Mouse (Mus musculus) erythroblast, embryonic 14.5 days (primary cell): ENCODE data around the gene Tmcc1. TPM values are rescaled to one million over a fixed set of nuclear protein-coding genes. Genes with fewer than 3 reads are reported as not detected.

Experiments
- H3K27me3 ChIP-seq: 2 replicates; pipeline ENCODE4 v1.6.1; 2012; ENCODE audit warnings: inconsistent platforms; ENCODE audit not compliant: control insufficient read depth
- H3K36me3 ChIP-seq: 2 replicates; pipeline ENCODE4 v1.6.1; 2012; ENCODE audit warnings: mild to moderate bottlenecking, inconsistent platforms; ENCODE audit not compliant: control insufficient read depth
- H3K4me1 ChIP-seq: 2 replicates; pipeline ENCODE4 v1.6.1; 2012; ENCODE audit warnings: inconsistent platforms; ENCODE audit not compliant: control insufficient read depth
- H3K4me3 ChIP-seq: replicated peaks from 2 replicates; pipeline ENCODE3; 2012; ENCODE audit warnings: moderate library complexity, mild to moderate bottlenecking, inconsistent platforms
- H3K9me3 ChIP-seq: 2 replicates; pipeline ENCODE4 v1.6.1; 2012; ENCODE audit warnings: low read length, inconsistent platforms, mixed read lengths; ENCODE audit not compliant: control insufficient read depth
- GATA1 ChIP-seq: IDR thresholded peaks from 2 replicates; pipeline ENCODE4 v1.6.1; 2012; ENCODE audit warnings: low read length, inconsistent platforms, mixed read lengths
- TAL1 ChIP-seq: IDR thresholded peaks from 3 replicates; pipeline ENCODE4 v1.6.1; 2012; ENCODE audit warnings: low read length, inconsistent platforms, mixed read lengths
- polyA plus RNA-seq: library from polyadenylated mRNA; stranded (reverse); fragments of >175 nt; gene quantifications from 2 replicates; pipeline ENCODE4 v1.2.3, GENCODE M21; 2012

Gene Tmcc1
- polyA plus RNA-seq, 1 experiment, result 0.06 TPM

DNA sequence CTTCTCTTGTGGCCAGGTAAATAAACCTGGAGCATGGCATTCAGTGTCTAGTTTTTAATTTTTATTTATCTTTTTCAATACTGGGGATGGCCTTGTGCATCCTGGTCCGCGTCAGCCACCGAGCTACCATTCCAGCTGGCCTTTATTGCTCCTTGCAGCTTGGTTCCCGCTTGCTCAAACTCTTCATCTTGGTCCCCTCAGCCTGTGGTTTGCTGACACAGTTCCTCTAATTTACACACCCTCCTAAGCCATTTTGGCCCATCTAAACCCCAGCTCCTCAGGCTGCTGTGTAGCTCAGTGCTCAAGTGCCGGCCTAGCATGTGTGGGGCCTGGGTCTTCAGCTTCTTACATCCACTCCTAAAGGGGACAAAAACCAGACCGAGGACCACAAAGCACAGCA is 179.2 kb downstream of the Tmcc1 start:
- Histone ChIP-seq H3K9me3 (no peaks in the 10 kb centered on the region), H3K4me1 (no peaks in the 10 kb centered on the region), H3K4me3 (no peak overlapping the region), H3K36me3 (no peaks in the 10 kb centered on the region), H3K27me3 (no peaks in the 10 kb centered on the region)
- no peak for TF ChIP-seq TAL1
- TF ChIP-seq GATA1, result no peak

DNA sequence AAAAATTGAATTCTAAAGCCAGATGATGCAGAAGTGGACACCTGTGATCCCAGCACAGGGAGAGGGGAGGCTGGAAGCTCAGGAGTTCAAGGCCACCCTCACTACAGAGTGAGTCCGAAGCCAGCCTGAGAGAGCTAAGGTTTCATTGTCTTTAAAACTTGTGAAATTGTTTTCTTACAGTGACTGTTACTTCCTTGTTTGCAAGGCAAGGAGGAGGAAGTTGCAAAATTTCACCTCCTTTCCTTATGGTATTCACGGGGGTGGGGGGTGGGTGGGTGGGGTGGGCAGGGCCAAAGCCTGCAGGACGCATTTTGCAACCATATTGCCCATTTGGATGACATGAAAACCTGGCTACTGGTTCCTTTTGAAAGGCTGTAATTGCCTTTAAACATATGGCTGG is 179.6 kb downstream of the Tmcc1 start:
- no peaks in the 10 kb centered on the region for H3K4me1 ChIP-seq
- no peak overlapping the region for H3K4me3 ChIP-seq
- H3K36me3 ChIP-seq, result no peaks in the 10 kb centered on the region
- no peaks in the 10 kb centered on the region for H3K27me3 ChIP-seq
- no peak for TF ChIP-seq TAL1
- no peak for TF ChIP-seq GATA1
- no peaks in the 10 kb centered on the region for H3K9me3 ChIP-seq

DNA sequence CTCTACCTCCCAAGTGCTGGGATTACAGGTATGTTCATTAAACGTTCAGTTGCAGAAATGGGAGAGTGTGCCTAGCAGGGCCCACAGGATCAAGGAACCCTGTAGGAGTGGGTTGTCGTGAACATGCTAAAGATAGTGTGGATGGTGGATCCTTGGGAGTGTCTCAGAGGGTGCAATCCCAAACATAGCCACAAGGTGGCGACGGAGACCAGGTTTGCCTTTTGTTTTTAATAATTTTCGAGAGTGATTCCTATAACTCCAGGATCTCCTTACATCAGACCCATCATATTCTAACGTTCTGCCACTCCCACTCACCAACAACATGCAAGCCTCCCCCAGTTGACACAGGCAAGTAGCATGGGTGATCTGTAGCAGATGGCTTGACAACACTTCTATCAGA is 182.7 kb downstream of the Tmcc1 start:
- no peak overlapping the region for H3K4me3 ChIP-seq
- H3K9me3 ChIP-seq, result no peaks in the 10 kb centered on the region
- no peaks in the 10 kb centered on the region for H3K36me3 ChIP-seq
- TF ChIP-seq TAL1 (no peak), GATA1 (no peak)
- H3K27me3 ChIP-seq, result peaks cover 4% of the 10 kb centered on the region
- H3K4me1 ChIP-seq, result peaks cover 2% of the 10 kb centered on the region; the same call in 1 of the 2 replicates

DNA sequence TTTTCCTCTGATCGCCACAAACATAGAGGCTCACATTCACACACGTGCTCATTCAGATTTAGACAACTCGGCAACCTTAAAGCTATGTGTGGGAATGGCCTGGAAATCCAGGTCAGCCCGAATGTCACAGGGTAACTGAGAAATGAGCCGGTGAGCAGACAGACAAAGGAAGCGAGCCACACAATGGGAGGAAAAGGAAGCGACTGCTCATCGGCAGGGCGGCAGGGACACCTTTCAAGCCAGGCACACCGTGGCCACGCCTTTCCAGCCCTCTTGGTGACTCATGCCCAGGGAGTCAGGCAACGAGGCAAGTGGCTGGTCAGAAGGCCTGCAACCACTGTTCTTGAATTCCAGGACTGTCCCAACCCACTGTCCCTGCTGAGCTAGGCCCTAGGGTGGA is 183.9 kb downstream of the Tmcc1 start:
- Histone ChIP-seq H3K27me3 (peaks cover 4% of the 10 kb centered on the region), H3K9me3 (no peaks in the 10 kb centered on the region), H3K36me3 (no peaks in the 10 kb centered on the region), H3K4me1 (peaks cover 3% of the 10 kb centered on the region), H3K4me3 (no peak overlapping the region)
- TF ChIP-seq GATA1 (no peak), TAL1 (no peak)

DNA sequence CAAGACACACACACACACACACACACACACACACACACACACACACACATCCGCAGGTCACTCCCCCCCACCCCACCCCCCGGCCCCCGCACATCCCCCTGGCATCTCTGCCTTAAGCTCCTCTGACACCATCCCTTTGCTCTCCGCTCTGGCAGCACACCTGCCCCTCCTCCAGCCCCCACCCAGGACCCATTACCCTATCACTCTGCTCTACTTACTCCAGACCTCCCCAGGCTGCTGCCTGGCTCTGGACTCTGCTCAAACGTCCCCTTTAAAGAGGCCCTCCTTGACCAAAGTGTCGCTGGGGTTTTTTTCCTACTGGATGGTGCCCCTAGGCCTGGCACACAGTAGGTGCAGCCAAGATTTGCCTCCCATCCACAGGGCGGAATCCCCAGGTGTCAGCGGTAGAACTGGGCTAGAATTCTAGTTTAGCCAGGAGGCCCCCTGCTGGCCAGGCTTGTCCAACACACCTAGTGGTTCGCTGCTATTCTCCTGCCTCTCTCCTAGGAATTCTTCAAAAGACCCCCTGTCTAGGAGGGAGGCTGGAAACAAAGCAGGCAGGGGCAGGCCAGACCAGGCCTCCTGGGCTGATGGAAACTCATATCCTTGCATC is 185.6 kb downstream of the Tmcc1 start:
- TF ChIP-seq TAL1 (no peak), GATA1 (no peak)
- H3K4me1 ChIP-seq, result peaks cover 17% of the 10 kb centered on the region
- H3K4me3 ChIP-seq, result no peak overlapping the region

DNA sequence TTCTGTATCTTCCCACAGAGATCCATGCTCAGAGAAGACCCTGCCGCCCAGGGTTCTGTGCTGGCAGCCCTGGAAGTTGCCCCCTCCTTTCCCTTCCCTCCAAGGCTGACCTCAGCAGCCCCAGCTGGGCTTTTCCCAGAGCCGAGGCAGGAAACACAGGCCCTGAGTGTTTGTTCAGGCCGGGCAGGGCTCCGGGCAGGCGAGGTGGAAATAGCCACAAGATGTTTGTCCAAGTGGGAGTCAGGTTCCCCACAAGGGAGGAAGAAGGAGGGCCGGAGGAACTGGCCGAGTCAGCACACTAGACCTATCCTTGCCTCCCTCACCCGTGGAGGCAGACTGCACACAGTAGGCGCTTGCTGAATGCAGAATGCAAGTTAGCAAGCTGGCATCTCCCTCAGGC is 186.6 kb downstream of the Tmcc1 start:
- TF ChIP-seq GATA1 (no peak), TAL1 (no peak)
- Histone ChIP-seq H3K36me3 (no peaks in the 10 kb centered on the region), H3K4me3 (no peak overlapping the region), H3K27me3 (peaks cover 4% of the 10 kb centered on the region), H3K4me1 (peaks cover 20% of the 10 kb centered on the region), H3K9me3 (no peaks in the 10 kb centered on the region)

More for the DNA sequence above, 185.6 kb downstream of the Tmcc1 start:
- Histone ChIP-seq H3K9me3 (no peaks in the 10 kb centered on the region), H3K36me3 (no peaks in the 10 kb centered on the region), H3K27me3 (peaks cover 4% of the 10 kb centered on the region)

DNA sequence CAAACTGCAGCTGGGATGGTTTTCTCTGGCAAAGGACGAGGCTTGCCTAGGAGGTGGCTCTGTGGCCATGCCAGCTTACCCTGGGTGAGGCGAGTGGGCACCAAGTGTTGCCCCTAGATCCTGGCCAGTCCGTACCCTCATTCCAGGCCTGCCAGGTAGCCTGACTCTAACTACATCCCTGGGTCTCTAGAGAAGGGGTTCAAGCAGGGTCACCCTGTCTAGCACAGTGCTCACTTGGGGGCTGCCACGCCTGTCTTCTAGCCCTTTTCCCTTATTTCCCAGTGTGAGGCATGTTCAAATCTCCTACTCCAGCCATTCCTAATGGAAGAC is 187.4 kb downstream of the Tmcc1 start:
- H3K27me3 ChIP-seq, result peaks cover 4% of the 10 kb centered on the region
- H3K4me1 ChIP-seq, result peaks cover 20% of the 10 kb centered on the region
- no peak overlapping the region for H3K4me3 ChIP-seq
- no peaks in the 10 kb centered on the region for H3K9me3 ChIP-seq
- no peaks in the 10 kb centered on the region for H3K36me3 ChIP-seq
- TF ChIP-seq GATA1 (no peak), TAL1 (no peak)

DNA sequence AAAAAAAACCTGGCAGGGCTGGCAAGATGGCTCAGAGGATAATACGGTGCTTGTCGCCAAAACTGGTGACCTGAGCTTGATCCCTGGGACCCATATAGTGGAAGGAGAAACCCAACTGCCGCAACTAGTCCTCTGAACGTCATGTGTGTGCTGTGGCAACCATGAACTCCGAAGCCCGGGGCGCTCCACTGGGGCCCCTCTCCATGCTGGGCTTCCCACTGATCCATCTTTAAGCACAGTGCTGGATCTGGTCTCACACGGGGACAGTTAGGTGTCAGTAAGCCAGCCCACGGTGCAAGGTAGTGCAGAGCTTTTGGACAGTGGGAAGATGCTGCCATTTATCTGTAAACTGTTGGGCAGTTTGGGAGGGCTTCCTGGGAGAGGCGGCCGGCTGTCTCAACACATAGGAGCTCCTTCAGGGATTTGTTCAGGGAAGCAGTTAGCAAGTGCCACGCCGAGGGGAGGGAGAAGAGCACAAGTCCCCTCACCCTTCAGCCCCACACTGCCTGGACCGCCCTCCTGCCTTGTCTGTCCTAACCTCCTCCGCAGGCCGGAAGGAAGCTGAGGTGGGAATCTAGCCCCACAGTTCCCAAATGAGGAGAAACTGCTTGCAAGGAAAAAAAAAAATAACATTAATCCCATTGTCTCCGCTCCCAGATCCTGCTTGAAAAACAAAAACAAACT is 187.9 kb downstream of the Tmcc1 start:
- H3K27me3 ChIP-seq, result peaks cover 4% of the 10 kb centered on the region
- no peak overlapping the region for H3K4me3 ChIP-seq
- H3K36me3 ChIP-seq, result no peaks in the 10 kb centered on the region
- no peaks in the 10 kb centered on the region for H3K9me3 ChIP-seq
- no peak for TF ChIP-seq TAL1
- TF ChIP-seq GATA1, result no peak
- peaks cover 20% of the 10 kb centered on the region for H3K4me1 ChIP-seq

DNA sequence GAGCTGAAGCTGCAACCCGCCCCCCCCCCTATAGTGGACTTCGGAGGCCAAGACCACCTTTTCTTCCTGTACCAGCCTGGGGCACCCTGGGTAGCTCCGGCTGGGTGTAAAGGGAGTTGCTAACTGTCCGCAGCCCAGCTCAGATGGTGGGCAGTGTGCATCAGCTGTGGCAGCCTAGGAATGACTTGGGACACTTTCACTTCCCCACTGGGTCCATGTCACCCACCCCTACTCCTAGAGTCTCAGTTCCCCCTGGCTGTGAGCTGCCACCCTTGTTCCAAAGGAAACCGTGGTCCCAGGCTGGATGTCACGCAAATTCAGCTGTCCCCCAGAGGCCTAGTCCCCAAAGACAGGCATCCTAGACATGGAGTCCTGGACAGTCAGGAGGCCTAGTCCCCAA is 188.6 kb downstream of the Tmcc1 start:
- Histone ChIP-seq H3K9me3 (no peaks in the 10 kb centered on the region), H3K4me1 (peaks cover 20% of the 10 kb centered on the region), H3K36me3 (no peaks in the 10 kb centered on the region), H3K27me3 (peaks cover 4% of the 10 kb centered on the region), H3K4me3 (no peak overlapping the region)
- no peak for TF ChIP-seq GATA1
- TF ChIP-seq TAL1, result no peak
